Mouse (Mus musculus) gastrocnemius, adult 2 months (tissue): ENCODE results near the gene Psenen. TPM values are rescaled to one million over a fixed set of nuclear protein-coding genes. Genes with fewer than 3 reads are reported as not detected.

ENCODE experiments used
- DNase-seq: peaks from one replicate; pipeline ENCODE4 v3.0.0; 2022
- H3K27ac ChIP-seq: fragments of 200-600 bp; 2 replicates; pipeline ENCODE4 v1.8.1; 2022; ENCODE audit warnings: mild to moderate bottlenecking
- H3K4me3 ChIP-seq: fragments of 200-600 bp; 2 replicates; pipeline ENCODE4 v1.8.1; 2022; ENCODE audit warnings: mild to moderate bottlenecking, moderate library complexity
- CTCF ChIP-seq: fragments of 200-600 bp; IDR thresholded peaks from 2 replicates; pipeline ENCODE4 v1.8.1; 2022; ENCODE audit warnings: antibody characterized with exemption, mild to moderate bottlenecking, moderate library complexity
- intact Hi-C: fragments of 180-260 bp; cut with DNase I; formaldehyde crosslinking; loops from one replicate; pipeline ENCODE4 v1.15.1; 2025
- total RNA-seq, 2 experiments: library from RNA; stranded (reverse); gene quantifications; 2 replicates each; pipeline ENCODE4 v1.2.3; 2021

The Psenen gene
- total RNA-seq, 2 experiments from 2014 or later: 116 to 123 TPM

DNA sequence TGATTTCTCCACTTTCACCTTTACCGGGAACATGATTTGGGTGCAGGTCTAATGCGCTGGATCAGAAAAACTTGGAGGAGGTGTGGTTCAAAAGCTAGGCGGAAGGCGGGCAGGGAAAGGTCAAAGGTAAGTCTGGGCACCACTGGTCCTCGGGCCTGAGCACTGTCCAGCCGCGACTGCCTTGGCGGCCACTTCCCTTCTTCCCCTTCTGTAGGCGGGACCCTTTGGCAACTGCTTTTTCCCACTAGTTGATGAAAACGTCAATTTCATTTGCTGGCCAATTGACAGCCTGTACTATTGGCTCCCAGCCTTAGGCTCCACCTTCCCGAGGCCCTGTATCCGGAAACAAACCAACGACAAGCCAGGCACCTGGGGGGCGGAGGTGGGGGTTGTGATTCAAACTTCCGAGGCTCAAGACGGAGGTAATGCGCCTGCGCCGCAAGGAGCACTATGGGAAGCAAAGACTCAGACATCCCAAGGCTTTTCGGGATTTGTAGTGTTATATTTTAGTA is 3.9 kb downstream of the Psenen start, which contains the start of gene Lin37:
Gene Lin37, minus strand, starts transcription at position 396 of the 512 bp plus-strand sequence.
- intact Hi-C loops: no loop called here
- peak; percentile 98 for DNase-seq
- TF ChIP-seq CTCF: no peak
- Histone ChIP-seq H3K27ac (peak within 1 kb of the TSS; percentile 90), H3K4me3 (peak within 1 kb of the TSS; percentile 69)

DNA sequence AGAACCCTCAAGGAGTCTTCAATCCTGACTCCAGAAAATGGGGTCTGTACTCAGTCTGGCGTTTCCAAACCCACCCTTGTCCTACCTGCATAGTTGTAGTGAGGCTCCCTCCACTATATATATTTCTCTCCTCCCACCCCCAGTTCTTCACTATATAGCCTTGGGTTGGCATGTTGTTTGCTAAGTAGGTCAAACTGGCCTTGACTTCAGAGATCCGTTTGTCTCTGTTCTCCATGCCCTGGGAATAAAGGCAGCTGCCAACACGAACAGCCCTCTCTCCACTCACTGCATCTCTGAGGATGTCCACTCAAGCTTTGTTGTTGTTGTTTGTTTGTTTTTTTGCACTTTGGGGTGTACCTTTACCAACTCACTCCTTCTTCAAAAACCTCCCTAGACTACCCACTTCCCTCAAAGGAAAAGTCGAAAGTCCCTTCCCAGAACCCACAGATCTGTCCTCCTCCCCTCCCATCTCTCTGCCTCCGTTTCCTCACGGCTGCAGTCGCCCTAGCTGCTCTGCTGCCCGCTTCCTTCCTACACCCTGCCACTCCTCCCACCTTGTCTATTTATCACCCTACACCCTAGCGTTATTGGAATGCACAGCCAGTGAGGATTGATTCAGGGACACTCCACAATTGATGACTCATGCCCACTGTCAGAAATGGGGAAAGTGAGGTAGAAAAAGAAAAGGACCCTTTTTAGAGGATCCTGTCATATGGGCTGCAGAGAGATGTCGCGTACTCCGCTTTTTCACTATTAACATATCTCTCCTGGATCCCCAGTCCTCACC is 4.6 kb downstream of the Psenen start:
- DNase-seq: no peak
- H3K4me3 ChIP-seq: peak overlapping the region; percentile 69
- H3K27ac ChIP-seq: peak overlapping the region; percentile 90
- intact Hi-C loops: no loop called here
- TF ChIP-seq CTCF: no peak

DNA sequence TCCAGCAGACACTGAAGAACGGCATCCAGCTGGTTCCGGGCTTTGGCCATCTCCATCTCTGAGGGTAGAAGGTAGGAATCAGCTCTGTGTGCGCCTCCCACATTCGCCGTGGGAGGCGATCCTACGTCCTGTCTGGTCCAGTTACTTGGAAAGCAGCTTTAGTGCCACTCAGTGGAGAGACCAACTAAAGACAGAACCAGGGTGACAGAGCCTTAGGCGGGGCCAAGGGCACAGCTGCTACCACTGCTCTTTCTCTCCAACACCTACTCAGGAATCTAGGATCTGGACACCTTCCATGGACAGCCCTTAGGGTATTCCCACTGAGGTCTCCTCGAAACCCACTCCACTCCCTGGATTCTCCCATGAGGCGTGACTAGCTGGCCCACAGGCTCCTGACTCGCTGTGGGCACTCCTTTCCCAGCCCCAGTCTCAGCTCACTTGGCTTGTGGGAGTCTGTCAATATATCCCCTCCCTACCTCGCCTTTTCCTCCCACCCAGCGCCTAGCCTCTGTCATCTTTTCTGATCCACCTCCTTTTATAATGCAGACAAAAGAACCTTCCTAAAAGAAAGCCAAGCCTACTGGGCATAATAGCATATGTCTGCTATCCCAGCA is 5.4 kb downstream of the Psenen start:
- no peak for DNase-seq
- Histone ChIP-seq H3K27ac (peak overlapping the region; percentile 90; the same call in 1 of the 2 replicates), H3K4me3 (peak overlapping the region; percentile 69; the same call in 1 of the 2 replicates)
- TF ChIP-seq CTCF: no peak
- intact Hi-C loops: no loop called here

- no peak overlapping the region for H3K4me3 ChIP-seq
- intact Hi-C loops: no loop called here
- no peak for DNase-seq
- TF ChIP-seq CTCF: peak; percentile 26; the same call in 1 of the 2 replicates
- H3K27ac ChIP-seq: peak overlapping the region; percentile 21; the same call in 1 of the 2 replicates
Observed at GRCm38 (mm10) chr7:30556894-30557536, 6.4 kb downstream of the Psenen start.

DNA sequence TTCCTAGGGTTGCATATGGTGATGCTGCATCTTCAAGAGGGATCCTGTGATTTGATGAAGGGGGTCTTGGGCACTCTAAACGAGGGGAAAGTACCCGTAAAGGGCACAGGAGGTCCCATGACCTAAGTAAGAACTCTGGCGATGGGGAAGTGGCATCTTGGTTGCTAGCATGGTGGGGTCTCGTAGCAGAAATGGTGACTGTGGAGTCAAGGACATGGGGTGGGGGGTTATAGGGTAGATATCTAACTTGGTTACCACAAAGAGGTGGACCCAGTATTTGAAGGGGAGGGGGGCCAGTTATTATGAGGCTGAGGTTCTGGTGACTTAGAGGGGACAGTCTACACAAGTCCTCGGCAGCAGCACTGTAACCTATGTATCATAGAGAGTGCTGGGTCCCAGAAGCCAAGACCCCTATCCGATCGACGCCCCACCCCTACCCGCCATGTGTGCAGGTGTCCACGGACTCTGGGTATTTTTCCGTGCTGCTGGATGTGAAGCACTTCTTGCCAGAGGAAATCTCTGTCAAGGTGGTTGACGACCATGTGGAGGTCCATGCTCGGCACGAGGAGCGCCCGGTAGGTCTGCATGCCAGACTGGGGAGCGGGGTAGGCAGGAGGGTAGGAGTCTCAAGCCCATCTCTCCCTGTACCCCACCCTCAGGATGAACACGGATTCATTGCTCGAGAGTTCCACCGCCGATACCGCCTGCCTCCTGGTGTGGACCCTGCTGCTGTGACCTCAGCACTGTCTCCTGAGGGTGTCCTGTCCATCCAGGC is 9.4 kb downstream of the Psenen start:
- intact Hi-C loops: loop anchor here (2.0 kb wide), 1 partner anchor 35 kb away; the partner anchor contains the start of gene Kmt2b
- Histone ChIP-seq H3K27ac (peak overlapping the region; percentile 98), H3K4me3 (peak overlapping the region; percentile 78)
- no peak for TF ChIP-seq CTCF
- no peak for DNase-seq

- DNase-seq: peak; percentile 85
- intact Hi-C loops: no loop called here
- no peak for TF ChIP-seq CTCF
- Histone ChIP-seq H3K4me3 (peak overlapping the region; percentile 78), H3K27ac (peak overlapping the region; percentile 98)
Observed at GRCm38 (mm10) chr7:30553021-30553589, 10.3 kb downstream of the Psenen start.

DNA sequence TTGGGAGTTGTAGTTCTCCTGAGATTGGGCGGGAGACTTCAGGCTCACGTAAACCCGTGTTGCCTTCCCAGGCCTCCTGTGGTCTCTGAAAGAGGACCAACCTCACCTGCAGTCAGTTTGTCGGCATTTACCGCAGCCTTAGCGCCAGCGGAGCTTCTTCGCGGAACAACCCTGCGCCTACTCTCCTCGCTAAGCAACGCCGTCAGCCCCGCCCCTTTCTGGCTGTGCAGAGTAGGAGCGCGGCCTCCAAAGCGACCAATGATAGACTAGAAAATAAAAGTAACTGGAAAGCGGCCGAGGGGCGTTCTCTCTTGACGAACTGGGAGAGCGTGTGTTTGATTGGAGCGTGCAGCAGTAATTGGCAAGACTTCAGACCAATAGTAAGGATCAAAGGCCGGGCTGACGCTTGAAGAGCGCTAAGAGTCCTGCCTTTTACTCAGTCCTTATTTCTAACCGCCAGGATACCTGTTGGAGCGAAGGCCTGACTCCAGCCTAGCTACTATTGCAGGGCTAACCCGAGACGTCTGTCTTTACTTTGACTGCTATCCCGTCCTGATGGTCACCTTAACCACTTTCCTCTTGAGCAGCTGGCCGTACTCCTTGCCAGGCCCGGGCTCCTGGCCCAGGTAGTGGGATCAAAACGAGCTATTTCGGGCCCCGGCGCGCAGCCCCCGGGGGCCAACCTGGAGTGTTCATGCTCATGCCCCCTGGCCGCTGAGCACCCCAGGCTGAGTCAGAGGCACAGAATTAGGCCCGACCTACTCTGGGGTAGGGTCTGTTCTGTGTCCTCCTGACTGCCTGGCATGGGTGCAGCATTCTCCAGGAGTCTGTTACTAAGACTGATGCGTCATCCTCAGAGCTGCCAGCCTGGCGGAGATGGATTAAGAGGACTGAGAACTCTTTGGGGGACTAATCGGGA is 11.1 kb downstream of the Psenen start, which contains the start of the genes Hspb6 and Proser3:
Gene Hspb6, plus strand, starts transcription at position 77 of the 919 bp plus-strand sequence.
Gene Proser3, minus strand, starts transcription at position 198 of the 919 bp plus-strand sequence.
- TF ChIP-seq CTCF: no peak
- H3K27ac ChIP-seq: peak within 1 kb of the TSS; percentile 98
- intact Hi-C loops: no loop called here
- peak within 1 kb of the TSS; percentile 78 for H3K4me3 ChIP-seq
- peak; percentile 98 for DNase-seq

DNA sequence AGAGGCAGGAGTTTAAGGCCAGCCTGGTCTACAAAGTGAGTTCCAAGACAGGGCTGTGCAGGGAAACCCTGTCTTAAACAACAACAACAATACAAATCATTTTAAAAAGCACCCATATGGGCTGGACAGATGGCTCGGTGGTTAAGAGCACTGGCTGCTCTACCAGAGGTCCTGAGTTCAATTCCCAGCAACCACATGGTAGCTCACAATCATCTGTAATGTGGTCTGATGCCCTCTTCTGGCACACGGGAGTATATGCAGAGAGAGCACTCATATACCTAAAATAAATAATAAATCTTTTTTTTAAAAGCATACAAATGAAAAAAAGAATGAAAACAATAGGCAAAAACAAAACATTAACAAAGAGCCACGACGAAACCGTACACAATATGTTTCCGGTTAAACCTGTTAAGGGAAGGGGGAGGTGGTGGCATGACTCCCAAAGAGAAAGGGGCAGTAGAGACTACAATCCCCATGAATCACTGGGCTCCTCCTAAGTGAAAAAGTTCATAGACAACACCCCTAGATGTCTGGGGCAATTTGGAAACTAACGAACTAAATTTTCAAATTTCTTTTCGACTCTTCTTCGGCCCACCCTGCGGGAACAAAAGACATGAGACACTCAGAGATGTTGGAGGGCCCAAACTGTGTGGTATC is 11.9 kb downstream of the Psenen start:
- peak; percentile 56 for DNase-seq
- peak overlapping the region; percentile 98 for H3K27ac ChIP-seq
- intact Hi-C loops: no loop called here
- TF ChIP-seq CTCF: peak; percentile 68
- peak overlapping the region; percentile 78 for H3K4me3 ChIP-seq

DNA sequence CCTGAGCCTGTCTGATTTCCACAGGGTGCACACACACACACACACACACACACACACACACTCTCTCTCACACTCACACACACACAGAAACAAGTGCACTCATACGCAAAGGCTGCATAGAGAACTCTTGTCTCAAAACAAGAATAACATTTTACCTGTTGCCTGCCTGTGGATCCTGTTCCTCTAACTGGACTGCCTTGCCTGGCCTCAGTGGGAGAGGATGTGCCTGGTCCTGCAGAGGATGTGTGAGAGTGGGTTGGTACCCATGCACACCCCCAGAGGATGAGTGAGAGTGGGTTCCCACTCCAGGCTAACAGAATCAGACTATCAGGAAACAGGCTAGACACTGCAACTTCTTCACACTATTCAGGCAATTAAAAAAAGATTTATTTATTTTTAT is 12.8 kb downstream of the Psenen start:
- H3K4me3 ChIP-seq: no peak overlapping the region
- no peak for DNase-seq
- TF ChIP-seq CTCF: no peak
- no peak overlapping the region for H3K27ac ChIP-seq
- intact Hi-C loops: no loop called here

DNA sequence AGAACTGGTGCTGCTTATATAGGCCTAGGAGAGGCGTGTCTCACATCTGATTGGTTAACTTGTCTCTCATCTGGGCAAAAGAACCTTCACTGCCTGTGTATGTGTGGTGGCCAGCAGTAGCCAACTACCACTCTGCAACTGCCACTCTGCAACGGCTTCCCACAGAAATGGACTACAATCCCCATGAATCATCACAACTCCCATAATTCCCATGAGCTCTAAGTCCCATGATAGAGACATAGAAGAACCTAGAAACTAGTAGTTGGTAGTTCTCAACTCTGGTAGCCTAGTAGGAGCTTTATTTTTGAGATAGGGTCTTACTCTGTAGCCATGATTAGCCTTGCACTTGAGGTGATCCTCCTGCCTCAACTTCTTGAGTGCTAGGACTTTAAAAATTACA is 13.5 kb downstream of the Psenen start:
- intact Hi-C loops: no loop called here
- no peak overlapping the region for H3K4me3 ChIP-seq
- no peak for DNase-seq
- no peak for TF ChIP-seq CTCF
- H3K27ac ChIP-seq: no peak overlapping the region
